Mouse (Mus musculus) small intestine, adult 2 months (tissue): ENCODE measurements around the gene Dact3. TPM values are rescaled to one million over a fixed set of nuclear protein-coding genes. Genes with fewer than 3 reads are reported as not detected.

Experiments used
- H3K27ac ChIP-seq: fragments of 200-500 bp; 2 replicates; pipeline ENCODE4 v1.5.1; 2012; ENCODE audit warnings: low read depth, low read length, control low read depth, inconsistent platforms; ENCODE audit not compliant: insufficient read depth
- H3K27me3 ChIP-seq: fragments of 200-500 bp; 2 replicates; pipeline ENCODE4 v1.6.1; 2012; ENCODE audit warnings: mild to moderate bottlenecking, moderate library complexity, low read length, inconsistent platforms; ENCODE audit not compliant: control insufficient read depth, insufficient read depth
- H3K36me3 ChIP-seq: fragments of 200-500 bp; 2 replicates; pipeline ENCODE4 v1.6.1; 2012; ENCODE audit warnings: mild to moderate bottlenecking, low read length, control low read depth, inconsistent platforms; ENCODE audit not compliant: control insufficient read depth, insufficient read depth
- H3K4me1 ChIP-seq: fragments of 200-500 bp; 2 replicates; pipeline ENCODE4 v1.6.1; 2012; ENCODE audit warnings: low read length, inconsistent platforms, mixed read lengths; ENCODE audit not compliant: control insufficient read depth, insufficient read depth, insufficient read length
- H3K4me3 ChIP-seq: fragments of 200-500 bp; 2 replicates; pipeline ENCODE4 v1.5.1; 2012; ENCODE audit warnings: low read depth, mild to moderate bottlenecking, control low read depth, inconsistent platforms, low read length, moderate library complexity
- CTCF ChIP-seq: fragments of 200-500 bp; IDR thresholded peaks from 2 replicates; pipeline ENCODE4 v1.5.1; 2012; ENCODE audit warnings: low read depth, mild to moderate bottlenecking, control low read depth, inconsistent platforms, low read length, moderate library complexity, mixed read lengths; ENCODE audit not compliant: insufficient replicate concordance, insufficient read length; ENCODE audit errors: extremely low read depth
- POLR2A ChIP-seq: fragments of 200-500 bp; IDR thresholded peaks from 2 replicates; pipeline ENCODE4 v1.6.1; 2012; ENCODE audit warnings: low read depth, mild to moderate bottlenecking, control low read depth, inconsistent platforms, low read length, moderate library complexity
- WGBS: fragments of 180-500 bp; shearing (Covaris S2); methylation state at CpG from one replicate; pipeline ENCODE4 v1.1.7; 2018; 5-methylcytosine and 5-hydroxymethylcytosine counted together
- polyA plus RNA-seq: library from polyadenylated mRNA; depleted of rRNA; stranded (reverse); fragments of >200 nt; gene quantifications from 2 replicates; pipeline ENCODE4 v1.2.3, GENCODE M21; 2012

The Dact3 gene
- polyA plus RNA-seq, 1 experiment: 21.6 TPM

GRCm38 (mm10) chr7:16859902-16860651 is 15.0 kb upstream of the Dact3 start:
- TF ChIP-seq CTCF: no peak
- no peak for TF ChIP-seq POLR2A
- 35% methylated on average over 5 of the region's 5 CpGs for WGBS
- no peaks in the 10 kb centered on the region for H3K27me3 ChIP-seq
- H3K27ac ChIP-seq: no peak overlapping the region
- no peaks in the 10 kb centered on the region for H3K4me1 ChIP-seq
- peaks cover 44% of the 10 kb centered on the region for H3K36me3 ChIP-seq
- H3K4me3 ChIP-seq: no peak overlapping the region

GRCm38 (mm10) chr7:16867488-16867887 is 7.6 kb upstream of the Dact3 start:
- peaks cover 40% of the 10 kb centered on the region for H3K36me3 ChIP-seq

GRCm38 (mm10) chr7:16869497-16869896 is 5.6 kb upstream of the Dact3 start:
- 82% methylated on average over 16 of the region's 16 CpGs for WGBS
- Histone ChIP-seq H3K27me3 (no peaks in the 10 kb centered on the region), H3K4me3 (no peak overlapping the region), H3K36me3 (peaks cover 31% of the 10 kb centered on the region; the same call in 1 of the 2 replicates), H3K4me1 (no peaks in the 10 kb centered on the region; the same call in 1 of the 2 replicates), H3K27ac (no peak overlapping the region)
- no peak for TF ChIP-seq CTCF
- TF ChIP-seq POLR2A: no peak

More at GRCm38 (mm10) chr7:16867488-16867887, 7.6 kb upstream of the Dact3 start:
- Histone ChIP-seq H3K4me3 (no peak overlapping the region), H3K4me1 (no peaks in the 10 kb centered on the region), H3K27ac (no peak overlapping the region), H3K27me3 (no peaks in the 10 kb centered on the region)
- WGBS: 77% methylated on average over 3 of the region's 3 CpGs
- TF ChIP-seq POLR2A: no peak
- no peak for TF ChIP-seq CTCF

DNA sequence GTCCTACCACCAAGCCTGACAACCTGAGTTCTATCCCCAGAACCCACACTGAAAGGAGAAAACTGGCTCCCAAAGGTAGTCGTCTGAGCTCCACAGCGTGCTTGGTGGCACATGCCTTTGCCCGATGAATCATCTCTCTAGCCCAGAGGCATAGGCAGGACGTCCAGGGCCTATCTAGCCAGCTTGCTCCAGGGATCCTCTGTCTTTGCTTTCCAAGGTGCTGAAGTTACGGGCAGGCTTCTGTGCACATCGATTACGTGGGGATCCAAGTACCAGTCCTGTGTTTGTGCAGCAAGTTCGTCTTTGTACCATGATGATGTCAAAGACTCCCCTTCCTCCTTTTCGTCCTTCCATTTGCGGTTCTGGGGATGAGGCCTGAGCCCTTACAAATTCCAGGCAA is 3.5 kb upstream of the Dact3 start:
- no peak for TF ChIP-seq POLR2A
- no peak for TF ChIP-seq CTCF
- no peak overlapping the region for H3K27ac ChIP-seq
- H3K36me3 ChIP-seq: peaks cover 21% of the 10 kb centered on the region; the same call in 1 of the 2 replicates
- peaks cover 3% of the 10 kb centered on the region for H3K4me1 ChIP-seq
- H3K4me3 ChIP-seq: no peak overlapping the region
- 85% methylated on average over 10 of the region's 10 CpGs for WGBS
- H3K27me3 ChIP-seq: 0 out of 2 replicates have a peak, but pooled peaks cover 3% of the 10 kb centered on the region

- TF ChIP-seq CTCF: no peak
- no peak for TF ChIP-seq POLR2A
- no peak overlapping the region for H3K4me3 ChIP-seq
- H3K27ac ChIP-seq: no peak overlapping the region
- 92% methylated on average over 9 of the region's 9 CpGs for WGBS
- H3K36me3 ChIP-seq: peaks cover 16% of the 10 kb centered on the region; the same call in 1 of the 2 replicates
- 0 out of 2 replicates have a peak, but pooled peaks cover 3% of the 10 kb centered on the region for H3K27me3 ChIP-seq
- H3K4me1 ChIP-seq: peaks cover 3% of the 10 kb centered on the region
Observed at GRCm38 (mm10) chr7:16872478-16872877, 2.6 kb upstream of the Dact3 start.

GRCm38 (mm10) chr7:16873392-16873791 is 1.7 kb upstream of the Dact3 start:
- 86% methylated on average over 4 of the region's 4 CpGs for WGBS
- H3K4me1 ChIP-seq: peaks cover 3% of the 10 kb centered on the region
- no peak overlapping the region for H3K4me3 ChIP-seq
- H3K27ac ChIP-seq: no peak overlapping the region
- no peak for TF ChIP-seq POLR2A
- TF ChIP-seq CTCF: no peak
- H3K36me3 ChIP-seq: peaks cover 12% of the 10 kb centered on the region; the same call in 1 of the 2 replicates
- 0 out of 2 replicates have a peak, but pooled peaks cover 3% of the 10 kb centered on the region for H3K27me3 ChIP-seq

- Histone ChIP-seq H3K4me1 (peaks cover 3% of the 10 kb centered on the region), H3K27me3 (0 out of 2 replicates have a peak, but pooled peaks cover 3% of the 10 kb centered on the region), H3K27ac (peak overlapping the region; percentile 65), H3K4me3 (no peak overlapping the region), H3K36me3 (peaks cover 12% of the 10 kb centered on the region; the same call in 1 of the 2 replicates)
- WGBS: 1% methylated on average over 17 of the region's 17 CpGs
- TF ChIP-seq POLR2A (0 out of 2 replicates have a peak, but pooled peaks have one; percentile 16), CTCF (peak; percentile 94)
Observed at GRCm38 (mm10) chr7:16874190-16874589, 927 bp upstream of the Dact3 start.
